Mouse (Mus musculus) cortical plate, adult 2 months (tissue): ENCODE results near the gene Ciita.

ENCODE experiments used
- CTCF ChIP-seq: fragments of 200-500 bp; IDR thresholded peaks from 2 replicates; pipeline ENCODE4 v1.5.1; 2011; ENCODE audit warnings: mild to moderate bottlenecking, control low read depth, low read length; ENCODE audit not compliant: insufficient read depth; ENCODE audit errors: extremely low read depth
- POLR2A ChIP-seq: fragments of 200-500 bp; IDR thresholded peaks from 2 replicates; pipeline ENCODE4 v1.6.1; 2011; ENCODE audit warnings: mild to moderate bottlenecking, low read length, control low read depth; ENCODE audit not compliant: insufficient read depth; ENCODE audit errors: extremely low read depth

DNA sequence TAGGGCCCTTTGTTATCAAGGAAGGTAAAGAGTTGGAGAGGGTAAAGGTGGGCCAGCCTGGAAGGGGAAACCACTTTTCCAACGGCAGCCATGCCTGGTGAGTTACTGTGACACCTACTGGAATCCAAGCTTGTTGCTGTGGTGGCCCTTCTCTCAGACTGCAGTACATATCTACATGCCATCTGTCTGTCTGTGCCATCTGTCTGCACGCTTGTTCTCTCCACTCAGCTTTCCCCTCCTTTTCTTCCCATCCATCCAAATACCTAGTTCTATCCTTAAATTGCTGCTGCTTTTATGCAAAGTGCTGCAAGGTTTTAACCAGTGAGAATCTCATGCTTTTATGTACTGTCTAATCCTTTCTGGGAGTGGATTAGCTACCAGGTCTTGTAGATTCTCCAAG, 69.7 kb downstream of the Ciita start:
- TF ChIP-seq CTCF, result no peak
- TF ChIP-seq POLR2A, result no peak
